Mouse (Mus musculus): ENCODE results near the gene Tprn. TPM values are rescaled to one million over a fixed set of nuclear protein-coding genes. Genes with fewer than 3 reads are reported as not detected.

Gene Tprn
- polyA plus RNA-seq, 1 experiment from 2014 or later = 4.5 TPM

- peak overlapping the region; percentile 97 for H3K4me3 ChIP-seq (ENCODE audit: low read depth, low read length)
- H3K27ac ChIP-seq (ENCODE audit: low read depth, low read length) = peak overlapping the region; percentile 97
- peak overlapping the region; percentile 55 for H3K4me2 ChIP-seq
- no peaks in the 10 kb centered on the region for H3K9me3 ChIP-seq (ENCODE audit: control insufficient read depth, low read length)
- WGBS = 2% methylated on average over 41 of the region's 41 CpGs
- DNase-seq (ENCODE audit: low spot score, missing footprints) = peak; percentile 99
- H3K36me3 ChIP-seq (ENCODE audit: control insufficient read depth, insufficient read depth, low read length) = no peaks in the 10 kb centered on the region
- H3K4me1 ChIP-seq (ENCODE audit: control insufficient read depth, insufficient read depth, low read length) = peaks cover 13% of the 10 kb centered on the region
- peak overlapping the region; percentile 74 for H3K9ac ChIP-seq (ENCODE audit: low read length)
- no peaks in the 10 kb centered on the region for H3K27me3 ChIP-seq (ENCODE audit: control insufficient read depth, insufficient read depth, low read length)
- ATAC-seq (ENCODE audit: low FRiP score) = peak; percentile 97
Observed at GRCm38 (mm10) chr2:25224766-25225752, 37.4 kb upstream of the Tprn start.

GRCm38 (mm10) chr2:25225811-25226379 is 36.5 kb upstream of the Tprn start:
- Histone ChIP-seq H3K27me3 (ENCODE audit: control insufficient read depth, insufficient read depth, low read length) (no peaks in the 10 kb centered on the region), H3K9me3 (ENCODE audit: control insufficient read depth, low read length) (no peaks in the 10 kb centered on the region), H3K4me2 (peak overlapping the region; percentile 55), H3K36me3 (ENCODE audit: control insufficient read depth, insufficient read depth, low read length) (no peaks in the 10 kb centered on the region), H3K4me3 (ENCODE audit: low read depth, low read length) (peak overlapping the region; percentile 97; the same call in 1 of the 2 replicates), H3K9ac (ENCODE audit: low read length) (peak overlapping the region; percentile 74; the same call in 1 of the 2 replicates), H3K27ac (ENCODE audit: low read depth, low read length) (peak overlapping the region; percentile 97; the same call in 1 of the 2 replicates), H3K4me1 (ENCODE audit: control insufficient read depth, insufficient read depth, low read length) (peaks cover 13% of the 10 kb centered on the region)
- 74% methylated on average over 8 of the region's 8 CpGs for WGBS
- DNase-seq (ENCODE audit: low spot score, missing footprints) (peak; percentile 79), ATAC-seq (ENCODE audit: low FRiP score) (no peak)

- DNase-seq (ENCODE audit: low spot score, missing footprints) (peak; percentile 69), ATAC-seq (ENCODE audit: low FRiP score) (no peak)
- Histone ChIP-seq H3K27me3 (ENCODE audit: control insufficient read depth, insufficient read depth, low read length) (no peaks in the 10 kb centered on the region), H3K4me1 (ENCODE audit: control insufficient read depth, insufficient read depth, low read length) (peaks cover 13% of the 10 kb centered on the region), H3K9ac (ENCODE audit: low read length) (no peak overlapping the region), H3K4me2 (no peak overlapping the region), H3K27ac (ENCODE audit: low read depth, low read length) (no peak overlapping the region), H3K9me3 (ENCODE audit: control insufficient read depth, low read length) (no peaks in the 10 kb centered on the region), H3K36me3 (ENCODE audit: control insufficient read depth, insufficient read depth, low read length) (no peaks in the 10 kb centered on the region), H3K4me3 (ENCODE audit: low read depth, low read length) (no peak overlapping the region)
- WGBS = 83% methylated on average over 5 of the region's 5 CpGs
Observed at GRCm38 (mm10) chr2:25226864-25227263, 35.6 kb upstream of the Tprn start.

- H3K27ac ChIP-seq (ENCODE audit: low read depth, low read length) = no peak overlapping the region
- no peak overlapping the region for H3K4me3 ChIP-seq (ENCODE audit: low read depth, low read length)
- DNase-seq (ENCODE audit: low spot score, missing footprints) (peak; percentile 64), ATAC-seq (ENCODE audit: low FRiP score) (no peak)
- H3K4me1 ChIP-seq (ENCODE audit: control insufficient read depth, insufficient read depth, low read length) = peaks cover 13% of the 10 kb centered on the region
- WGBS = 93% methylated on average over 4 of the region's 4 CpGs
- H3K36me3 ChIP-seq (ENCODE audit: control insufficient read depth, insufficient read depth, low read length) = no peaks in the 10 kb centered on the region
- H3K4me2 ChIP-seq = no peak overlapping the region
- no peaks in the 10 kb centered on the region for H3K27me3 ChIP-seq (ENCODE audit: control insufficient read depth, insufficient read depth, low read length)
- H3K9ac ChIP-seq (ENCODE audit: low read length) = no peak overlapping the region
- no peaks in the 10 kb centered on the region for H3K9me3 ChIP-seq (ENCODE audit: control insufficient read depth, low read length)
Observed at GRCm38 (mm10) chr2:25227406-25227805, 35.0 kb upstream of the Tprn start.

- H3K27ac ChIP-seq (ENCODE audit: low read depth, low read length) = no peak overlapping the region
- ATAC-seq (ENCODE audit: low FRiP score) (no peak), DNase-seq (ENCODE audit: low spot score, missing footprints) (peak; percentile 96)
- H3K36me3 ChIP-seq (ENCODE audit: control insufficient read depth, insufficient read depth, low read length) = no peaks in the 10 kb centered on the region
- no peaks in the 10 kb centered on the region for H3K27me3 ChIP-seq (ENCODE audit: control insufficient read depth, insufficient read depth, low read length)
- H3K4me3 ChIP-seq (ENCODE audit: low read depth, low read length) = 0 out of 2 replicates have a peak overlapping the region, but pooled peaks have one; percentile 4
- no peak overlapping the region for H3K9ac ChIP-seq (ENCODE audit: low read length)
- H3K9me3 ChIP-seq (ENCODE audit: control insufficient read depth, low read length) = no peaks in the 10 kb centered on the region
- peaks cover 10% of the 10 kb centered on the region for H3K4me1 ChIP-seq (ENCODE audit: control insufficient read depth, insufficient read depth, low read length)
- WGBS = 0% methylated on average over 7 of the region's 7 CpGs
- peak overlapping the region; percentile 23; the same call in 1 of the 2 replicates for H3K4me2 ChIP-seq
Observed at GRCm38 (mm10) chr2:25228431-25228889, 34.0 kb upstream of the Tprn start.

GRCm38 (mm10) chr2:25228995-25229530 is 33.4 kb upstream of the Tprn start:
- Histone ChIP-seq H3K36me3 (ENCODE audit: control insufficient read depth, insufficient read depth, low read length) (no peaks in the 10 kb centered on the region), H3K9ac (ENCODE audit: low read length) (no peak overlapping the region), H3K4me2 (no peak overlapping the region), H3K4me3 (ENCODE audit: low read depth, low read length) (no peak overlapping the region), H3K27me3 (ENCODE audit: control insufficient read depth, insufficient read depth, low read length) (no peaks in the 10 kb centered on the region), H3K27ac (ENCODE audit: low read depth, low read length) (no peak overlapping the region), H3K4me1 (ENCODE audit: control insufficient read depth, insufficient read depth, low read length) (peaks cover 6% of the 10 kb centered on the region), H3K9me3 (ENCODE audit: control insufficient read depth, low read length) (no peaks in the 10 kb centered on the region)
- DNase-seq (ENCODE audit: low spot score, missing footprints) (peak; percentile 73), ATAC-seq (ENCODE audit: low FRiP score) (no peak)
- WGBS = 74% methylated on average over 6 of the region's 6 CpGs

- H3K27ac ChIP-seq (ENCODE audit: low read depth, low read length) = no peak overlapping the region
- ATAC-seq (ENCODE audit: low FRiP score) = no peak
- 87% methylated on average over 5 of the region's 5 CpGs for WGBS
Observed at GRCm38 (mm10) chr2:25229582-25229981, 32.8 kb upstream of the Tprn start.

GRCm38 (mm10) chr2:25230581-25230980 is 31.8 kb upstream of the Tprn start:
- WGBS = 86% methylated on average over 7 of the region's 7 CpGs
- H3K4me2 ChIP-seq = no peak overlapping the region
- H3K4me1 ChIP-seq (ENCODE audit: control insufficient read depth, insufficient read depth, low read length) = peaks cover 3% of the 10 kb centered on the region
- no peak overlapping the region for H3K4me3 ChIP-seq (ENCODE audit: low read depth, low read length)
- H3K27ac ChIP-seq (ENCODE audit: low read depth, low read length) = no peak overlapping the region
- H3K9ac ChIP-seq (ENCODE audit: low read length) = no peak overlapping the region
- no peaks in the 10 kb centered on the region for H3K36me3 ChIP-seq (ENCODE audit: control insufficient read depth, insufficient read depth, low read length)
- no peak for DNase-seq (ENCODE audit: low spot score, missing footprints)
- no peaks in the 10 kb centered on the region for H3K27me3 ChIP-seq (ENCODE audit: control insufficient read depth, insufficient read depth, low read length)
- no peaks in the 10 kb centered on the region for H3K9me3 ChIP-seq (ENCODE audit: control insufficient read depth, low read length)
- ATAC-seq (ENCODE audit: low FRiP score) = no peak

More at GRCm38 (mm10) chr2:25229582-25229981, 32.8 kb upstream of the Tprn start:
- Histone ChIP-seq H3K4me3 (ENCODE audit: low read depth, low read length) (no peak overlapping the region), H3K9ac (ENCODE audit: low read length) (no peak overlapping the region), H3K9me3 (ENCODE audit: control insufficient read depth, low read length) (no peaks in the 10 kb centered on the region), H3K36me3 (ENCODE audit: control insufficient read depth, insufficient read depth, low read length) (no peaks in the 10 kb centered on the region), H3K4me1 (ENCODE audit: control insufficient read depth, insufficient read depth, low read length) (peaks cover 6% of the 10 kb centered on the region), H3K4me2 (no peak overlapping the region), H3K27me3 (ENCODE audit: control insufficient read depth, insufficient read depth, low read length) (no peaks in the 10 kb centered on the region)
- DNase-seq (ENCODE audit: low spot score, missing footprints) = no peak

All from midbrain, embryonic 11.5 days (tissue).